Mouse (Mus musculus): ENCODE results near the gene Usp29. TPM values are rescaled to one million over a fixed set of nuclear protein-coding genes. Genes with fewer than 3 reads are reported as not detected.

Gene Usp29
- polyA plus RNA-seq, 1 experiment from 2014 or later: 5.2 TPM

DNA sequence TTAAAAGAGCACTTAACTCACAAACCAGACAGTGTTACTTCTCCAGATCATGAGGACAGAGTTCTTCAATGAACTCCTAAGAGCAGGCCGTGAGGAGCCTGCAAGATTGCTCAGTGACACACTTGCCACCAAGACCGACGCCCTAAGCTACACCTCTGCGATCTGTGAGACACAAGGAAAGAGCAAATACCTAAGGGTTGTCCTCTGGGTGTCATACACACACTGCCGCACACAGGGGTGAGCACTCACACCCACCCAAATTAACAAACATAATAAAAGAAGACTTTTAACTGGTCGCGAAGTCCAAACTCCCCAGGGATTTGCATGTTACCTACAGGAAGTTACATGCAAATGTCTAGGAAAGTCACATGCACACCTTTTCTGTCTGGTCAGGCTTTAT is 170.3 kb downstream of the Usp29 start:
- Histone ChIP-seq H3K27me3 (ENCODE audit: insufficient read depth, low read length) (no peaks in the 10 kb centered on the region), H3K27ac (ENCODE audit: low read length) (no peak overlapping the region), H3K36me3 (ENCODE audit: insufficient read depth, low read length) (no peaks in the 10 kb centered on the region), H3K4me1 (ENCODE audit: insufficient read depth, low read length) (peaks cover 9% of the 10 kb centered on the region), H3K9me3 (ENCODE audit: low read length) (no peaks in the 10 kb centered on the region), H3K4me2 (replicated peaks; ENCODE audit: low read depth, low read length) (no peak overlapping the region), H3K9ac (replicated peaks; ENCODE audit: low read length) (no peak overlapping the region), H3K4me3 (ENCODE audit: low read length) (no peak overlapping the region)
- 94% methylated on average over 7 of the region's 7 CpGs for WGBS
- no peak for ATAC-seq (ENCODE audit: low FRiP score, low TSS enrichment)

DNA sequence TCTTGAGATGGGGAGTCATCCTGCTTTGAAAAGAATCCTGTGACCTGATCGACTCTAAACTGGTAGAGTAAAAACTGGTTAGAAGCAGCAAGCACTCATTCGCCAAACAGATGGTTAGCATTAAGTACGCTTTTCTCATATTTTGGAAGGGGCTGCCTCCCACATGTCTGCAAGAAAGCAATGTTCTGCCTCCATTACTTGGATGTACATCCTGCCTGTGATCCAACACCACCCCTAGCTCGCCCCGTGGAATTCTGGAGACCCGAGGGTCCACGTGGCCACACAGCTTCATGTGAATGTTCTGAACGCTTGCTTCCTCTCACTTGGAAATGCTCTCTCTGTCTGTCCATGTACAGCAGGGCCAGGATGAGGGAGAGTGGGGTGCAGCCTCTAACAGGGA is 173.1 kb downstream of the Usp29 start:
- WGBS: 64% methylated on average over 8 of the region's 8 CpGs
- H3K27ac ChIP-seq (ENCODE audit: low read length): no peak overlapping the region

DNA sequence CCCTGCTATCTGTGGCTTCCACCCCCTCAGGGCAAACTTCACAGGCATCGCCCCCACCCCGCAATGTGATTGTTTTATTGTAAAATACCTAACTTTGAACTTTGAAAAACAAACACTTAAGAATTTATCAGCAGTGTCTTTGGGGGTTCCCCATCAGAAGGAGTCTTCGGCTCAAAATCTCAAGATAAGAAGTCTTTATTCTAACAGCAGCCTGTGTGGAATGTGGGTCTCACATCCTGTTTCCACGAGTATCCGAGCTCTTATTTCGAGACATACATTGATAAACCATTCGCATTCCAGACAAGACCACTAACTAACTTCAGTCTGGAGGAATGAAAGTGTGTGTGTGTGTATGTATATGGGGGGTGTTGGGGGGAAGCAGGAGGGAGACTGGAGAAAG is 180.1 kb downstream of the Usp29 start:
- no peak for ATAC-seq (ENCODE audit: low FRiP score, low TSS enrichment)
- no peak overlapping the region for H3K4me2 ChIP-seq (replicated peaks; ENCODE audit: low read depth, low read length)
- no peak overlapping the region for H3K4me3 ChIP-seq (ENCODE audit: low read length)

More for the DNA sequence above, 173.1 kb downstream of the Usp29 start:
- Histone ChIP-seq H3K9me3 (ENCODE audit: low read length) (no peaks in the 10 kb centered on the region), H3K4me1 (ENCODE audit: insufficient read depth, low read length) (no peaks in the 10 kb centered on the region), H3K4me3 (ENCODE audit: low read length) (no peak overlapping the region), H3K4me2 (replicated peaks; ENCODE audit: low read depth, low read length) (no peak overlapping the region), H3K36me3 (ENCODE audit: insufficient read depth, low read length) (no peaks in the 10 kb centered on the region), H3K9ac (replicated peaks; ENCODE audit: low read length) (no peak overlapping the region), H3K27me3 (ENCODE audit: insufficient read depth, low read length) (no peaks in the 10 kb centered on the region)
- no peak; the same call in 1 of the 2 replicates for ATAC-seq (ENCODE audit: low FRiP score, low TSS enrichment)

DNA sequence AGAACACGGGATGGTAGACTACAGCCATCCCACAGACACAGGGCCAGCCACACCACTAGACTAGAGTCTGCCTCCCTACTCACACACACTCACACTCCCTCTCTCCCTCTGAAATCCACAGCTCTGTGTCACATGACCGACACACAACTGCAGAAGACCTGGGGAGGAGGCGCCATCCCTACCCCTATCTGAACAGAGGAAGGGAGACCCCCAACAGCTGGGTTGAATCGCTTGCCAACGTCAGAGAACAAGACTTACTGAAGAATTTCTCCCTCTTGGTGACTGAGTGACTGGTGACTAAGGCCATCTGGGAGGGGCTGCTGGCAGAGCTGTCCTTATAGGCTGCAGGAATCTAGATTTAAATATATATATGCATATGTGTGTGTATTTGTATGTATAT is 181.4 kb downstream of the Usp29 start:
- no peak overlapping the region for H3K27ac ChIP-seq (ENCODE audit: low read length)
- no peak overlapping the region for H3K4me3 ChIP-seq (ENCODE audit: low read length)
- 69% methylated on average over 5 of the region's 5 CpGs for WGBS
- ATAC-seq (ENCODE audit: low FRiP score, low TSS enrichment): no peak
- no peak overlapping the region for H3K9ac ChIP-seq (replicated peaks; ENCODE audit: low read length)
- peaks cover 35% of the 10 kb centered on the region for H3K4me1 ChIP-seq (ENCODE audit: insufficient read depth, low read length)
- no peak overlapping the region for H3K4me2 ChIP-seq (replicated peaks; ENCODE audit: low read depth, low read length)
- H3K9me3 ChIP-seq (ENCODE audit: low read length): no peaks in the 10 kb centered on the region
- no peaks in the 10 kb centered on the region for H3K36me3 ChIP-seq (ENCODE audit: insufficient read depth, low read length)
- no peaks in the 10 kb centered on the region for H3K27me3 ChIP-seq (ENCODE audit: insufficient read depth, low read length)

More for the DNA sequence above, 180.1 kb downstream of the Usp29 start:
- Histone ChIP-seq H3K9me3 (ENCODE audit: low read length) (no peaks in the 10 kb centered on the region), H3K36me3 (ENCODE audit: insufficient read depth, low read length) (no peaks in the 10 kb centered on the region), H3K27ac (ENCODE audit: low read length) (peak overlapping the region; percentile 50; the same call in 1 of the 2 replicates), H3K9ac (replicated peaks; ENCODE audit: low read length) (no peak overlapping the region), H3K27me3 (ENCODE audit: insufficient read depth, low read length) (no peaks in the 10 kb centered on the region), H3K4me1 (ENCODE audit: insufficient read depth, low read length) (peaks cover 35% of the 10 kb centered on the region)
- WGBS: 32% methylated on average over 7 of the region's 7 CpGs

DNA sequence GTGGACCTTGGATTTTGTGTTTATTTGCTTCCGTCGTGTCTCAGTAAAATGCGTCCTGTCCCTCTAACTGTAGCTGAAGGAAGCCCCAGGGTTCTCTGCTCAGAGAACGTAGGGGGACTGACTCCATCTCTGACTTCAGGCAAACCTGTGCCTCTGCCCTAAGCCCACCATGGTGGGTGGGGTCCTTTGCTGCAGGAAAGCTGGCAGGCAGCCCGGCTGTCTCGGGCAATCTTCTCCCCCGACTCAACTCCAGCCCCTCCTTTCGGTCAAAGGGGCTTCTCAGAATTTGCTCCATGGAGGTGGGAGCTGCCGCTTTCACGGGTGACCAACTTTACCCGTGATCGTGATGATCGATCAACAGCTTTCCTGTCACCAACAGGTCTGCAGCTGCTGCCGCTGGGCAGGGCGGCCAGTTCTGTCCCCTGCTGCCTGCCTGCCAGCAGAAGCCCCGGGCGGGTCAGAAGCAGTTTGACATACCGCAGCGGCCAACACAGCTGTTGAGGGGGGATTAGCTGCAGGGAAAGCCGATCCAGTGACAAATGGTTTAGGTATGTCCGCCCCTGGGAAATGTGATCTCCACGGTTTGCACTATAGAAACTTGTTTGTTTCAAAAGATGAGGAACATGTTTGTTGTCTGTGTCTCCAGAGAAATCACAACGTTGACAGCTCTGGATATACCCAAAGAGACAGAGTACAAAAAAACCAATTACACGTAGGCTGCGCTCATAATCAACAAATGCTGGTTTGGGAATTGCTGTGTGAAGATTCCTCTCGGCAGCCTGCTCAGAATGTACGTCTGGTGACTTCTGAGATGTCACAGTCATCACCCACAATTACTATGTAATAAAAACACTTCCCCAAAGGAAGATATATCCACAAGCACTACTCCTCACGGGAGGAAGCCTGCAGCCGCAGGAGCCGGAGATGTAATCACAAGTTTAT is 183.3 kb downstream of the Usp29 start:
- Histone ChIP-seq H3K4me3 (ENCODE audit: low read length) (peak overlapping the region; percentile 39), H3K9me3 (ENCODE audit: low read length) (no peaks in the 10 kb centered on the region), H3K9ac (replicated peaks; ENCODE audit: low read length) (peak overlapping the region; percentile 64), H3K4me2 (replicated peaks; ENCODE audit: low read depth, low read length) (peak overlapping the region; percentile 59), H3K27me3 (ENCODE audit: insufficient read depth, low read length) (no peaks in the 10 kb centered on the region), H3K4me1 (ENCODE audit: insufficient read depth, low read length) (peaks cover 43% of the 10 kb centered on the region), H3K27ac (ENCODE audit: low read length) (peak overlapping the region; percentile 72), H3K36me3 (ENCODE audit: insufficient read depth, low read length) (no peaks in the 10 kb centered on the region)
- ATAC-seq (ENCODE audit: low FRiP score, low TSS enrichment): peak; percentile 74
- WGBS: 7% methylated on average over 30 of the region's 30 CpGs

DNA sequence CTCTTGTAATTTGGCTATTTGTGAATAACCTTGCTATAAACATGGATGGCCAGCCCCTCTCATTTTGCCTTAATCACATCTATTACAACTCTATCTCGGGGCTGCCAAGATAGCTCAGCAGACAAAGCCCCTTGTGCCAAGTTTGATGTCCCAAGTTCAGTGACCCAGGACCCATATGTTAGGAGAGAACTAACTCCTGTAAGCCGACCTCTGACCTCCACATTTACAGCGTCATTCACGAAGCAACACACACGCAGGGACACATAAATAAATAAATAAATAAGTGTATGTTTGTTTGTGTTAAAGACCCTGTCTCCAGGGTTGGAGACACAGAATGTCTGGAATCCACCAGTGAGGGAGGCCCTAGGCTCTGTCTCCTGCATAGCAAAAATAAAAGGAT is 186.7 kb downstream of the Usp29 start:
- H3K27ac ChIP-seq (ENCODE audit: low read length): no peak overlapping the region
- H3K27me3 ChIP-seq (ENCODE audit: insufficient read depth, low read length): no peaks in the 10 kb centered on the region
- no peaks in the 10 kb centered on the region for H3K36me3 ChIP-seq (ENCODE audit: insufficient read depth, low read length)
- no peaks in the 10 kb centered on the region for H3K9me3 ChIP-seq (ENCODE audit: low read length)
- H3K9ac ChIP-seq (replicated peaks; ENCODE audit: low read length): no peak overlapping the region
- no peak overlapping the region for H3K4me3 ChIP-seq (ENCODE audit: low read length)
- H3K4me2 ChIP-seq (replicated peaks; ENCODE audit: low read depth, low read length): no peak overlapping the region
- WGBS: 32% methylated on average over 5 of the region's 5 CpGs
- no peak for ATAC-seq (ENCODE audit: low FRiP score, low TSS enrichment)
- H3K4me1 ChIP-seq (ENCODE audit: insufficient read depth, low read length): peaks cover 29% of the 10 kb centered on the region

DNA sequence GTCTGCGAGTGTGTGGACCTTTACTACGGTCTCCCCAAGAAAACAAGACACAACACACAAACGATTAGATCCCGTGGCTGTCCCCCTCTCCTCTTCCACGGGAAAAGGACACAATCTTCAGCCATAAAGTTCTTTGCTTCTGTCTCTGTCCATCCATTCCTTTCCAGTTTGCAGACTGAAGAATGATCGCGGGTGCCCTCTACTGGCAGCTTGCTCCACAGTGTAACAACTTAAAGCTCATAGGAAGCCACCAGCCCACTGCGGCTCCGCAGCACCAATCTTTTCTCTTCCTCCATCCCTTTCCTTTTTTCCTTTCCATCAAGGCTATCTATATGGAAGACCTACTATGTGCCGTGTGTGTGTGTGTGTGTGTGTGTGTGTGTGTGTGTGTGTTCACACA is 187.9 kb downstream of the Usp29 start:
- peak; percentile 72 for ATAC-seq (ENCODE audit: low FRiP score, low TSS enrichment)
- Histone ChIP-seq H3K9ac (replicated peaks; ENCODE audit: low read length) (no peak overlapping the region), H3K4me3 (ENCODE audit: low read length) (no peak overlapping the region), H3K36me3 (ENCODE audit: insufficient read depth, low read length) (no peaks in the 10 kb centered on the region), H3K27me3 (ENCODE audit: insufficient read depth, low read length) (no peaks in the 10 kb centered on the region), H3K27ac (ENCODE audit: low read length) (no peak overlapping the region), H3K4me2 (replicated peaks; ENCODE audit: low read depth, low read length) (no peak overlapping the region), H3K9me3 (ENCODE audit: low read length) (no peaks in the 10 kb centered on the region), H3K4me1 (ENCODE audit: insufficient read depth, low read length) (peaks cover 25% of the 10 kb centered on the region)
- WGBS: 4% methylated on average over 10 of the region's 10 CpGs

DNA sequence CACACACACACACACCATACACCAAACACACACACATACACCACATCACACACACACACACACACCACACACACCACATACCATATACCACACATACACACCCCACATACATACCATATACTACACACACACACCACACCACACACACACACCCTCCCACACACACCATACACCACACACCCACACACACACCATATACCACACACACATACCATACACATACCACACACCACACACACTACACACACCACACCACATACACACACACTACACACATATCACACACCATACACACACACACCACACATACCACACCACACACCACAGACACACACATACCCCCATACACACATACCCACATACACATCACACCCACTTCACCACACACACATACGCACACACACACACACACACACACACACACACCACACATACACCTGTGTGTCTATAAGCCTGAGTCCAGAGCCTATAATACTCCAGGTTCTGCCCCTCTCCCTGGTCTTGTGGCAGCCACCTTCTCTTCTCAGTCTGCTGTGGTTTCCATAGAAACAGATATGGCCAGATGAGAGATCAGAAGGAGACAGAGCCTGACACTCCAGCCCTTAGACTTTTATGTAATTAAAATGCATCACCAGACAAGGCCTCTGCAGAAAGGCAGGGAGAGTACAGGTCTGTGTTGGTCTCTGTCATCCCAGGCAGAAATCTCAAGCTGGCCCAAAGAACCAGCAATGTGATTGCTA is 188.9 kb downstream of the Usp29 start:
- WGBS: 92% methylated on average over 1 of the region's 1 CpGs
- Histone ChIP-seq H3K36me3 (ENCODE audit: insufficient read depth, low read length) (no peaks in the 10 kb centered on the region), H3K4me3 (ENCODE audit: low read length) (no peak overlapping the region), H3K27ac (ENCODE audit: low read length) (no peak overlapping the region), H3K4me1 (ENCODE audit: insufficient read depth, low read length) (peaks cover 14% of the 10 kb centered on the region), H3K9me3 (ENCODE audit: low read length) (no peaks in the 10 kb centered on the region), H3K9ac (replicated peaks; ENCODE audit: low read length) (no peak overlapping the region), H3K4me2 (replicated peaks; ENCODE audit: low read depth, low read length) (no peak overlapping the region), H3K27me3 (ENCODE audit: insufficient read depth, low read length) (no peaks in the 10 kb centered on the region)
- peak; percentile 33; the same call in 1 of the 2 replicates for ATAC-seq (ENCODE audit: low FRiP score, low TSS enrichment)

DNA sequence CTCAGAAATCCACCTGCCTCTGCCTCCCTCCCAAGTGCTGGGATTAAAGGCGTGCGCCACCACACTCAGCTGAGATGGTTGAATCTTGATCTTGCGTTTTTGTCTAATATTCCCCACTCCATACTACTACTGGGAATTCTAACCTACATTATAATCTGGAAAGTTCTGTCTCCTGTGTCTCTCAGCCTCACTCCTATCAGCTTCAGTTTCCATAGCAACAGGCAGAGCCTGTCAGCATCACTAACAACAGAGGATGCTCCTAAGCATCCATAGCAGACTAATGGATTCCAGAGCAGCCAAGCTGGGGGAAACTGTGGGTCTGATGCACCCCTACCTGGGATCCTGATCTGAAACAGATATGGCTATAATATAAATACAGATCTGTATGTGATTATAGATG is 193.1 kb downstream of the Usp29 start:
- Histone ChIP-seq H3K36me3 (ENCODE audit: insufficient read depth, low read length) (no peaks in the 10 kb centered on the region), H3K4me1 (ENCODE audit: insufficient read depth, low read length) (no peaks in the 10 kb centered on the region), H3K4me2 (replicated peaks; ENCODE audit: low read depth, low read length) (no peak overlapping the region), H3K4me3 (ENCODE audit: low read length) (no peak overlapping the region), H3K27ac (ENCODE audit: low read length) (no peak overlapping the region), H3K9me3 (ENCODE audit: low read length) (no peaks in the 10 kb centered on the region), H3K27me3 (ENCODE audit: insufficient read depth, low read length) (no peaks in the 10 kb centered on the region), H3K9ac (replicated peaks; ENCODE audit: low read length) (no peak overlapping the region)
- 91% methylated on average over 3 of the region's 3 CpGs for WGBS
- no peak for ATAC-seq (ENCODE audit: low FRiP score, low TSS enrichment)

Data from kidney, embryonic 16.5 days (tissue).